Mouse (Mus musculus) testis, adult 2 months (tissue): ENCODE data around the gene Med21. TPM values are rescaled to one million over a fixed set of nuclear protein-coding genes. Genes with fewer than 3 reads are reported as not detected.

Source experiments
- H3K27ac ChIP-seq: fragments of 200-500 bp; 2 replicates; pipeline ENCODE4 v1.5.1; 2012; ENCODE audit warnings: low read depth, low read length; ENCODE audit not compliant: control insufficient read depth, insufficient read depth
- H3K27me3 ChIP-seq: fragments of 200-500 bp; 2 replicates; pipeline ENCODE4 v1.6.1; 2012; ENCODE audit warnings: mild to moderate bottlenecking, low read length, moderate library complexity; ENCODE audit not compliant: control insufficient read depth, insufficient read depth
- H3K36me3 ChIP-seq: fragments of 200-500 bp; 2 replicates; pipeline ENCODE4 v1.6.1; 2012; ENCODE audit warnings: mild to moderate bottlenecking, low read length; ENCODE audit not compliant: control insufficient read depth, insufficient read depth
- H3K4me1 ChIP-seq: fragments of 200-500 bp; 2 replicates; pipeline ENCODE4 v1.6.1; 2012; ENCODE audit warnings: low read length; ENCODE audit not compliant: control insufficient read depth, insufficient read depth
- H3K4me3 ChIP-seq: fragments of 200-500 bp; 2 replicates; pipeline ENCODE4 v1.5.1; 2012; ENCODE audit warnings: low read depth, mild to moderate bottlenecking, low read length, moderate library complexity, mixed read lengths; ENCODE audit not compliant: control insufficient read depth
- CTCF ChIP-seq: fragments of 200-500 bp; IDR thresholded peaks from 2 replicates; pipeline ENCODE4 v1.5.1; 2012; ENCODE audit warnings: low read depth, mild to moderate bottlenecking, inconsistent platforms, low read length, moderate library complexity; ENCODE audit not compliant: control insufficient read depth, insufficient read depth, insufficient replicate concordance
- POLR2A ChIP-seq: fragments of 200-500 bp; IDR thresholded peaks from 2 replicates; pipeline ENCODE4 v1.6.1; 2012; ENCODE audit warnings: low read depth, mild to moderate bottlenecking, inconsistent platforms, low read length, moderate library complexity; ENCODE audit not compliant: control insufficient read depth
- polyA plus RNA-seq: library from polyadenylated mRNA; depleted of rRNA; stranded (reverse); fragments of >200 nt; gene quantifications from 2 replicates; pipeline ENCODE4 v1.2.3, GENCODE M21; 2012

Med21 gene
- polyA plus RNA-seq, 1 experiment, result 58.3 TPM

DNA sequence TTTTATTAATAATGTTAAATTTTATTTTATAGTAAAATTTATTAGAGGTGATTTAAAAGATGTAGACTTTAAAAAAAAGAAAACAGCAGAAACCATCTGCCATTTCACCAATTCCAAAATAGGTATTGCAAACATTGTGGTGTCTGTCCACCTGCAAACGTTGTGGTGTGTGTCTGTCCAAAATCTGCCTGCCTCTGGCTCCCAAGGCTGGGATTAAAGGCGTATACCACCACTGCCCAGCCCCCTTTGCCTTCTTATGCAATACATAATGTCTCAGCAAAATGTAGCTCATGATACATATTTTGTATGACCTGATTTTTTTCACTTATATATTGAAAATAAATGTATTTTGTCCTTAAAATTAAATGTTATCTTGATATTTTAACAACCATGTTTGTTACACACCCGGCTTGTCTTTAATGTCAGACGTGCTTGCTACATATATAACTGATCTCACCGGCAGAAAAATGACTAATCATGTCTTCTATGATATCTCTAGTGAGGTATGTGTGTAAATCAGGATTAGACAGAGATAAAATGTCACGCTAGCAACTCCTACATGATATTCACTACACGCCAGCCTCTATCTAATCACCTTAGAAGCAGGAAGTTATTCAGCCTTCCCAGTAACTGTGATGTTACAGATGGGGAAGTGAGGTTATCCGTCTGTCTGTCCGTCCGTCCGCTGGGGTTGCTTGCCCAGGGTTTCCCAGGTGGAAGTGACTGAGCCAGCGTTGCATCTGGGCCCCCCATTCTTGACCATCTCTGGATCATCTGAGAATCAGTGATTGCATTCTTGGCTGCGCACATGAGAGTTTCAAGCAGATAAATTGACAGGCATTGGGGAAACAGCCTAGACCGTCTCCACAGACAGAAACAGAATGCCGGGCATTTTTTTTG lies 28.9 kb downstream of the Med21 start:
- Histone ChIP-seq H3K36me3 (no peaks in the 10 kb centered on the region), H3K4me1 (peaks cover 3% of the 10 kb centered on the region; the same call in 1 of the 2 replicates), H3K4me3 (no peak overlapping the region), H3K27ac (no peak overlapping the region), H3K27me3 (no peaks in the 10 kb centered on the region)
- TF ChIP-seq POLR2A (no peak), CTCF (no peak)

DNA sequence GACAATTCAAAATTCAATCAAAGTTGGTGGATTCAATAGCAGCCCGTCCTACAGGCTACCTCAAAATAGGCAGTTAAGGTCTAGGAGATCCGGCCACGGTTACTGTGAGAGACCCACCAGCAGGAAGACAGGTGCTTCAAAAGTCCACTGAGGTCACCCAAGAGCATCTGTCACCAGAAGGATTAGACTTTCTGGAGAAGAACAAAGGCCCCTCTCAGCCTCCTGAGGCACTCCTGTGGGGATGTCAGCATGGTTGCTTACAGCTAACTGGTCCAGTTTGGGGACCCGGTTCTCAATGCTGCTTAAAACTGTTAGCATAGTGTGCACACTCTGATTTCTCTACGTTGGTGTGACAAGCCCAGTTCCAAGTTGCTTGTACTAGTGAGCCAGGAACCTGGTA lies 29.8 kb downstream of the Med21 start:
- H3K4me1 ChIP-seq, result peaks cover 3% of the 10 kb centered on the region; the same call in 1 of the 2 replicates
- H3K4me3 ChIP-seq, result no peak overlapping the region
- no peaks in the 10 kb centered on the region for H3K36me3 ChIP-seq
- TF ChIP-seq POLR2A (no peak), CTCF (no peak)
- H3K27ac ChIP-seq, result no peak overlapping the region
- no peaks in the 10 kb centered on the region for H3K27me3 ChIP-seq

DNA sequence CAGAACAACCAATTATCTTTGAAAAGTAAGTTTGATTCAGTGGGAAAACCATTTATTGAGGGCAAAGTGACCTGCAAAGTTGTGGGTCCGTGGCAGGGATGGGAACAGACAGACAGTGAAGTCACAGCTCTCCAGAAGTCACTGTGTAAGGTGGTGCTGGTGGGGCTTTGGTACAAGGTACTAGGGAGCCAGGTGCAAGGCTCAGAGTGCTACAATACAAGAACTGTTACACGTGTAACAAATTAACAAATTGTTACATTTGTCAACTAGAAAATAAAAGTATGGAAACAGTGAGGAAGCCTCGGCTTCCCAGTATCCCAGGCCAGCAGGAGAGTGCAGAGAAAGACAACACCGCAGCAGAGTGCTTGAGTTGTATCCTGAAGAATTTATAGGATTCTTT lies 31.3 kb downstream of the Med21 start:
- H3K4me1 ChIP-seq, result peaks cover 3% of the 10 kb centered on the region; the same call in 1 of the 2 replicates
- H3K36me3 ChIP-seq, result no peaks in the 10 kb centered on the region
- TF ChIP-seq CTCF (no peak), POLR2A (no peak)
- H3K27me3 ChIP-seq, result no peaks in the 10 kb centered on the region
- H3K27ac ChIP-seq, result no peak overlapping the region
- no peak overlapping the region for H3K4me3 ChIP-seq

DNA sequence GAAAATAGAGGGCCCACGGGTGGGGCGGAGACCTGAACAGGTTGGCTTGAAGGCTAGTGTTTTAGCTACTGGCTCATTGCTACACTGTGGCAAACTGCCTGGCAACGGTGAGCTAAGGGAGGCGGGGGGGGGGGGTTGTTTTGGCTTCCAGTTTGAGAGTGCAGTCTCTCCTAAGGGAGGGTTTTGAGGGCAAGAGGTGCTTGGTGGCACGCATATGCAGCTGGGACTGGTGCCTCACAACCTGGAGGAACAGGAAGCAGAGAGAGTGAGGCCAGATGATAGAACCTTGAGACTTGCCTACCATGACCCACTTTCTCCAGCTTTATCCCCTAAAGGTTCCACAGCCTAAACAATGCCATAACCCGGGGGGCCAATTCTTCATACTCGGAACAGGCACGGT lies 32.1 kb downstream of the Med21 start:
- TF ChIP-seq CTCF, result no peak
- no peak for TF ChIP-seq POLR2A
- Histone ChIP-seq H3K36me3 (no peaks in the 10 kb centered on the region), H3K4me1 (peaks cover 3% of the 10 kb centered on the region; the same call in 1 of the 2 replicates), H3K27me3 (no peaks in the 10 kb centered on the region), H3K27ac (no peak overlapping the region), H3K4me3 (no peak overlapping the region)

DNA sequence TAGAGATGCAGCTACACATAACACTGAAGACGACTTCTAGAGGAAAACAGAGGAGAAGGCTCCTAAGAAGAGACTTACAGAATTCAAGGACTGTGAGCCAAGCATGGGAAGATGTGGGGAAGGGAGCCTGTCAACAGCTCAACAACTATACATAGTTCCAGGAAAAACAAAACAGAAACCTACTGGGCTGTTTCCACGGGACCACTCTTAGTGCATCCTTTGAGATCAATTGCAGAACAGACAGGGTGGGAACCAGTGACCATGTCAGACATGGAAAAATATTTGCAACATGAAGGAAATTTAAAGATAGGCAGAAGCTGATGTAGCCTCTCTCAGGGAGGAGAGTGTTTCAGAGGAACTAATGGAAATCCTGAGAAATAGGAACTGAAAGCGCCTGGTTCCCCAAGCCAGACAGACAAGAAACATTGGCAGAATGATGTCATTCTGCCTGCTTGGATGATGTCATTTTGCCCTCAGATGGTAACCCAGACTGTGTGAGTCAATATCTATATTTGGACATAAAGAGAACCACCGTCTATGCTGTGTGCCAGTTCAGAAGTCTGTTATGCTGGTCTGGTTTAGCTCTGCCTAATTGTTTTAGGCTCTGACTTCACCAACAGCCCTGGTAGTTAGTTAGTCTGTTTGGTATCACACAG lies 32.7 kb downstream of the Med21 start:
- no peak for TF ChIP-seq CTCF
- TF ChIP-seq POLR2A, result no peak
- H3K27me3 ChIP-seq, result no peaks in the 10 kb centered on the region
- H3K4me1 ChIP-seq, result peaks cover 3% of the 10 kb centered on the region; the same call in 1 of the 2 replicates
- no peaks in the 10 kb centered on the region for H3K36me3 ChIP-seq
- no peak overlapping the region for H3K4me3 ChIP-seq
- H3K27ac ChIP-seq, result no peak overlapping the region

DNA sequence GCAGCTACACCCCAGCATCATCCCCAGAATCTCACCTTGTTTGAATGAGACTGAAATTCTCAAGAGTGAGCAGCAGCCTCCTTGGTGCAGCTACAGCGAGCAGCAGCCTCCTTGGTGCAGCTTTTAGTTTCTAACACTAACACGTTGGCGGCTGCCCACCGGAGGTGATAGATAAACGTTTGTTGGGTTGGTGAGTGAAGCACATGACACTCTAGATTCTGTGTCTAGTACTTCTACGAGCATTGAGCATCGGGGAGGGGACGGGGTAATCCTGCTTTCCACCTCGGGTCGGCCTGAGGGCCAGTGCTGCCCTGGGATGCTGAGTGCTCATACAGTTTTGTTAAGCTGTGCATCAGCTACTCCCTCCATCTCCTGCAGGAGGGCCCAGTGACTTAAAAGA lies 34.6 kb downstream of the Med21 start:
- Histone ChIP-seq H3K27ac (no peak overlapping the region), H3K4me3 (no peak overlapping the region), H3K36me3 (no peaks in the 10 kb centered on the region), H3K27me3 (no peaks in the 10 kb centered on the region), H3K4me1 (peaks cover 3% of the 10 kb centered on the region; the same call in 1 of the 2 replicates)
- no peak for TF ChIP-seq POLR2A
- no peak for TF ChIP-seq CTCF
